Comparison of ENCODE assay signal across 10 mouse cellular contexts in the genomic region with DNA sequence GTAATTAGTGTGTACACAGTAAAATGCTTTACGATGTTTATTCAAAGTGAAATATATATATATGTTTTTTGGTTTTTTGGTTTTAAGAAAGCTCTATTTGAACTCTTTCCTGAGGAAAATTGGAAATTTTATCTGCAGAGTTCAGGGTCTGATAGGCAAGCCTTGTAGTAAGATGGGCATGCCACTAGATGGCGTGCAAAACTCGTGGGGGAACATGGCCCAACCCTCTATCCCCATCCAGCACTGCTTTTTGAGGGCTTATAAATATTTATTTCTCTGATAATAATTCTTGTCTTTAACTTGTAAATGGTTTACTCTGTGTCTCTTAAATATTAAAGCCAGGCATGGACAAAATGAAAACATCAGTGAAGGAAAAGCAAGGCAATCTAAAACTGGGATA.
DNase-seq lines count a peak whose midpoint lies in the region; ATAC-seq and TF ChIP-seq lines count a peak whose summit lies in the region.
"Had no signal": no experiment of that assay in that cellular context is flagged by ENCODE, and none has a peak within 500 bp of the region (broad histone marks: within the 10 kb centered on the region; RNA-seq: fewer than 3 reads in every experiment).

No protein-coding gene starts in this region.

- no peak for TF ChIP-seq POLR2A in cortical plate, adult 2 months (IDR thresholded peaks at IDR 0.05; ENCODE audit: extremely low read depth, insufficient read depth, low read length)
- no peak for TF ChIP-seq POLR2A in lung, adult 2 months (IDR thresholded peaks at IDR 0.05; ENCODE audit: borderline replicate concordance, extremely low read depth, low read depth, low read length)

- H3K36me3 ChIP-seq in intestine, embryonic 15.5 days: no peaks in the 10 kb centered on the region
- H3K36me3 ChIP-seq: lung, embryonic 15.5 days had no signal

- DNase-seq in kidney, adult 18-20 months: peak; percentile 33
- no peak for DNase-seq in kidney, adult 11 months
- DNase-seq in NIH3T3 (ENCODE audit: low read depth): peak; percentile 76
- DNase-seq in lung, adult 2 months: peak; percentile 26
- peak; percentile 78 for DNase-seq in testis, postnatal 10 days (ENCODE audit: low spot score)
- DNase-seq in cerebellum, adult 9-11 months: no peak

- H3K4me3 ChIP-seq in cortical plate, adult 2 months (ENCODE audit: insufficient read depth, low read length): no peak overlapping the region
- H3K4me3 ChIP-seq in intestine, embryonic 15.5 days (replicated peaks): no peak overlapping the region
- H3K4me3 ChIP-seq in lung, adult 2 months (replicated peaks; ENCODE audit: extremely low read depth, low read depth, low read length): no peak overlapping the region
- H3K4me3 ChIP-seq: erythroblast, embryonic 14.5 days; lung, embryonic 15.5 days had no signal

- H3K27ac ChIP-seq in cortical plate, adult 2 months (ENCODE audit: insufficient read depth, low read length): no peak overlapping the region
- no peak overlapping the region for H3K27ac ChIP-seq in intestine, embryonic 15.5 days
- H3K27ac ChIP-seq: lung, embryonic 15.5 days had no signal

- H3K9ac ChIP-seq in intestine, embryonic 15.5 days: no peak overlapping the region
- H3K9ac ChIP-seq: lung, embryonic 15.5 days had no signal

- no peaks in the 10 kb centered on the region for H3K4me1 ChIP-seq in cortical plate, adult 2 months (ENCODE audit: control insufficient read depth, insufficient read depth, low read length)
- H3K4me1 ChIP-seq in intestine, embryonic 15.5 days (replicated peaks): no peaks in the 10 kb centered on the region
- no peaks in the 10 kb centered on the region for H3K4me1 ChIP-seq in lung, adult 2 months (ENCODE audit: control insufficient read depth, insufficient read depth, low read length)
- H3K4me1 ChIP-seq: lung, embryonic 15.5 days had no signal

- TF ChIP-seq CTCF in cortical plate, adult 2 months (IDR thresholded peaks at IDR 0.05; ENCODE audit: extremely low read depth, insufficient read depth, low read length): peak; percentile 73
- peak; percentile 94 for TF ChIP-seq CTCF in lung, adult 2 months (IDR thresholded peaks at IDR 0.05; ENCODE audit: insufficient read depth, low read length)

- H3K4me2 ChIP-seq in intestine, embryonic 15.5 days (replicated peaks): no peak overlapping the region
- H3K4me2 ChIP-seq: lung, embryonic 15.5 days had no signal

- no peaks in the 10 kb centered on the region for H3K27me3 ChIP-seq in intestine, embryonic 15.5 days (replicated peaks)
- H3K27me3 ChIP-seq: lung, embryonic 15.5 days had no signal

- WGBS in intestine, embryonic 15.5 days: 20% methylated on average over 3 of the region's 3 CpGs
- 26% methylated on average over 3 of the region's 3 CpGs for WGBS in lung, adult 2 months

- no peaks in the 10 kb centered on the region for H3K9me3 ChIP-seq in intestine, embryonic 15.5 days
- H3K9me3 ChIP-seq: lung, embryonic 15.5 days had no signal

- peak; percentile 53; the same call in 1 of the 2 replicates for ATAC-seq in intestine, embryonic 15.5 days

Comparison
In these comparisons a context has a peak if more than half of its experiments do, and no peak if none do; other contexts are left out.
1. DNase-seq: peak in kidney, adult 18-20 months (single experiment), NIH3T3 (single experiment), lung, adult 2 months (single experiment) and testis, postnatal 10 days (single experiment); none in kidney, adult 11 months (single experiment) and cerebellum, adult 9-11 months (single experiment).